Mouse (Mus musculus) leukemia stem cell, adult 10-12 weeks (primary cell): Measurements from ENCODE around the gene Sdr16c6. TPM values are rescaled to one million over a fixed set of nuclear protein-coding genes. Genes with fewer than 3 reads are reported as not detected.

Experiments used
- polyA plus RNA-seq: library from polyadenylated mRNA; stranded (reverse); fragments of >175 nt; gene quantifications from 2 replicates; pipeline ENCODE4 v1.2.3, GENCODE M21; 2012; ENCODE audit warnings: low replicate concordance

The Sdr16c6 gene
- polyA plus RNA-seq, result not detected in 2 replicates

DNA sequence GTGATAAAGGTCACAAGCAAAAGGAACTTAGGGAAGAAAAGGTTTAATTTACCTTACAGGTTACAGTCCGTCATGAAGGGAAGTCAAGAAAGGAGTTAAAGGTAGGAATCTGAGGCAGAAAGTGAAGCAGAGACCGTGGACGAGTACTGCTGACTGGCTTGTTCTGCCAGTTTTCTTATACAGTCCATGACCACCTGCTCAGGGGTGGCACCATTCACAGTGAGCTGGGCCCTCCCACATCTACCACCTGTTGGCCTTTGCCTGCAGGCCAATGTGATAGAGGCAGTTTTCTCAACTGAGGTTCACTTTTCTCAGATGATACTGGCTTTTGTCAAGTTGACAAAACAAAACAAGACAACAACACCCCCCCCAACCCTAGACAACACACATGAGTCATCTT, at the start of gene Sdr16c6:
Gene Sdr16c6, minus strand, starts transcription at position 151 of the 400 bp plus-strand sequence.

Other genes starting within 250 kb of the Sdr16c6 start
- gene Gm11808, start 103.9 kb downstream of the Sdr16c6 start, polyA plus RNA-seq, result 6.4 and 22.4 TPM in 2 replicates